Mouse (Mus musculus): ENCODE measurements at regions not wholly inside any gene's neighbourhood (a gene's known extent, or its start where the extent isn't known, plus 50 kb on each side); places are given as distances from the start of the nearest gene placed in this dataset.

GRCm38 (mm10) chr8:36361818-36362217, 596.2 kb downstream of the Gm19410 start:
- no peak for TF ChIP-seq POLR2A (IDR thresholded peaks at IDR 0.05; ENCODE audit: low read depth, low read length)
- TF ChIP-seq CTCF (IDR thresholded peaks at IDR 0.05; ENCODE audit: extremely low read depth, insufficient read length, insufficient replicate concordance, low read depth, low read length), result no peak

Measured in small intestine, adult 2 months (tissue).